Mouse (Mus musculus) common myeloid progenitor, adult 5-6 weeks (primary cell): ENCODE results near the gene Gpatch3. TPM values are rescaled to one million over a fixed set of nuclear protein-coding genes. Genes with fewer than 3 reads are reported as not detected.

Experiments
- ATAC-seq: replicated peaks from 2 replicates; pipeline ENCODE4 v1.8.0; 2016; ENCODE audit warnings: low read depth, mild to moderate bottlenecking, moderate TSS enrichment, inconsistent platforms; ENCODE audit not compliant: poor library complexity, severe bottlenecking
- total RNA-seq: library from RNA; stranded (forward); fragments of 200-1000, 187-1606 nt; gene quantifications from 2 replicates; pipeline ENCODE4 v1.2.3, GENCODE M21; 2017

The Gpatch3 gene
- total RNA-seq, 1 experiment from 2014 or later, result 18.0 TPM

DNA sequence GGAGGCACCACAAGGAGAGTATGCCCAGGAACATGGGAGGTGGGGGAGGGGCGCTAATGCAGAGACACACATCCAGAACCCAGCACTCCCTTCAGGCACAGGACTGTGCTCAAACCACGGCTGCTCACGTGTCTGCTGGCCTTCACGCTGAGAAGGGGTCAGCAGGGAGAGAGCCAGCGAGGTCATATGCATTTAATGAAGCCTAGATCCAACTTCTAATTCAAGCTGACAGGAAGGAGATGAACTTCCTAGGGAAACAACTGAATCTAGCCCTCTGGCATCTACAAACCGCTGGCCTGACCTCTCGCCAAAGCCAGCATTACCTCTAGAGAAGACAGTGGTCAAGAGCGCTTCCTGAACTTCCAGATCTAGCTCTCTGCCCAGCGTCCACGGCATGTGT is 40.9 kb downstream of the Gpatch3 start:
- ATAC-seq, result no peak

DNA sequence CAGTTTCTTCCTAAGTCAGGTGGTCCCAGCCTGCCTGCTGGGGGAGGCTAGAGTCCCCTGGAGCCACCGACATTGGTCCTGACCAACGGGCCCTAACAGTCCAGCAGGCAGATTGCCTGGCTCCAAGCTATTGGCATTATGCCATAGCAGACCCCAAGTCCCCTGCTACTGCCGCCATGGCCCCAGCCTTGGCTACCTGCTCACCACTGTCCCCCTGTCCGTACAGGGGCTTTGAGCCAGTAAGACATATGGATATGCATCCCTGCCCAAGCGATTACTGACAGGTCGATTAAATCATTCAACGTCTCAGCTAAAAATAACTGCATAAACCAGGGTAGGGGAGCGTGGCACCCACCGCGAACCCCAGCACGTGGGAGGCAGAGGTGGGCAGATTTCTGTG is 43.4 kb downstream of the Gpatch3 start:
- no peak for ATAC-seq

DNA sequence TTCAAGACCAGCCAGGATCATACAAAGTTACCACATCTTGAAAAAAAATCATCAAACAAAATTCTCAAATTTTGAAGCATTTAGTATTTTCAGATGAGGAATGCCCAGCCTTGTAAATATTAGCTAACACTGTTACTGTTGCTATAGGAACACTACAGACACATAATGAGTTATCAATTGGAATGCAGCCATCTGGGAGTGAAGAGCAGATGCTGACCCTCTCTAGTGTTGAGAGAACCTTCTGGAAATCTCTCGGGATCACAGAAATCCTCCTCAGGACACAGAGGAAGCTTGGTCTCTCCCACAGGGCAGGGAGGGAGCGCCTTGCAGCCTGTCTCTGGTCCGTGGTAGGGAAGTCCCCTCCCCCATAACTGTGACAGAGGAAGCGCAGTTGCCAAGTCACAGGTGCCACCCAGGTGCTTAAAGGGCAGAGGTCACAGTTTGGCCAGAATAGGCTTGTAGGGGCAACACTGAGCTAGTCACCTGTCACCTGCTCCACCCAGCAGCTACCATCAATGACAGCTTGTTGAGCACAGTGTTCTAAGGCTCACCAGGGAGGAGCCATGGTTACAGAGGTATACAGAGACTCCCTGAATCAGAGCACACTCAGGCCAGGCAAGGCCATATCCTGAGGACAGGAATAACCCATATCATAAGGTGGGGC is 45.1 kb downstream of the Gpatch3 start:
- no peak for ATAC-seq

DNA sequence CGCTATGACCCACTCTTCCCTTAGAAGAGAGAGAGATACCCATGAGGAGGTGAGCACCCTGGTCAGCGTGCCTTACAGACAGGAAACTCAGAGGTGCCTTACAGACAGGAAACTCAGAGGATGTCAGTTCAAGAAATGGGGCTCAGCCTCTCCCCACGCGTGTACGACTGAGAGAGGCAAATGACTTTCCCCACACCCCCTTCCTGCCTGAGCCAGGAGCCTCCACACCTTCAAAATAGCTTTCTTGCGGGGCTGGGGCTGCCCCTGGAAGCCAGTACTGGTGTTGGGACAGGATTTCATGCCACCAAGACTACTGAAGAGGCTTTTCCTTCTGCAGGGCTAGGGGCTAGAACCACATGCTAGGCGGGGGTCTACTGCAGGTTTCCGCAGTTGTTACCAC is 46.1 kb downstream of the Gpatch3 start:
- ATAC-seq, result no peak

DNA sequence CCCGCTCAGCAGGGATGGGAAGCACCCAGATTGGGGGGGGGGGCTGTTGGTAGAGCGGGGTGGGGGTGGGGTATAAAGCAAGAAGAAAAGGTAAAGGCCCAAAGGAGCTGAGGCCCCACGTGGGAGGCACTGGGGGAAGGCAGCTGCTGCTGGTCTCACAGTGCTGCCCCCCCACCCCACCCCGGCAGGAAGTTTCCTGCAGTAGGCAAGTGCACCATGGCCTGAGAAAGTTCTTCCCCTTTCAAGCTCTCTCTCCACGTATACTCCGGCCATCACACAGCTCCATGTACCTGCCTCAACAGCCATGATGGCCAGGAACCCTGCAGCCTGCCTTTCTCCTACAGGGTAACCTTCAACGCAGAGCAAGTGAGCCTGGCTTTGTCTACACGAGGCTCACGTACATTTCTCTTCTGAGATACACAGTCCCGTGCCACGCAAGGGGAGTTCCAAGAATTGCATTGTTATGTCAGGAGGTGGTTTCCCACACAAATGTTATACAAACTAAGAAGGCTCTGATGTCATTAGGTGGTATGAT is 47.7 kb downstream of the Gpatch3 start:
- no peak for ATAC-seq

DNA sequence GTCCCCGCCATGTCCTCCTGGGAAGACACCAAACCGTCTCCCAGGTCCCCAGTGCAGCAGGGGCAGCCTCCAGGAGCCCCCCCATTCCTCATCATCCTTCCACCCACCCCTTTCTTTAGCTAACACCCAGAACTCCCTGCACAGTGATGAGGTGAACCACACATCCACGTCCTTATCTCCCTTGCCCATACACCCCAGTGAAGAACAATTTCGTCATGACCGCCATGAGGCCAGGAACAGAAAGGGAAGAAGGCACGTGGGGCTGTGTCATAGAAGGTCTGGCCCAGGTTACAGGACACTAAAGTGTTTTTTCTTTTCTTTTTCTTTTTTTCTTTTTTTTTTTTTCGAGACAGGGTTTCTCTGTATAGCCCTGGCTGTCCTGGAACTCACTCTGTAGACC is 50.3 kb downstream of the Gpatch3 start:
- ATAC-seq, result peak; percentile 79

DNA sequence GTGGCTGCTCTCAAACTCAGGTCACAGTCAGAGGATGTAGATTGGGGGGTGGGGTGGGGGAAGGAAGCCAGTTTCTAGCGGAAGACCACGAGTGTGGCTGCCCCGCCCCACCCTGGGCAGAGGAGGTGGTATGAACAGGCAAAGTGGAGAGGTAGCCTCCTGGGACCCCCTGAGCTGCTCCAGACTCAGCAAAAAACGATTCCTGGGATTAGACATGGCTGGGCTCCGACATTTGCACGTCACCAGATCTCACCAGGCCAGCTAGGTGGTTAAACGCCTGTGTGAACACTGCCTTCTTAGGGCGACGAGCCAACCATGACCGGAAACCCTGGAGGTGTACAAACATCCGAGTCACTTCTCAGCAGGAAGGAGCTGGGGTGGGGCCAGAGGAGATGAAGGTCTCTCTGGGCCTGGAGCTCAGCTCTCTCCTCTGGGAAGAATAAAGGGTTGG is 51.1 kb downstream of the Gpatch3 start:
- ATAC-seq, result peak; percentile 59

DNA sequence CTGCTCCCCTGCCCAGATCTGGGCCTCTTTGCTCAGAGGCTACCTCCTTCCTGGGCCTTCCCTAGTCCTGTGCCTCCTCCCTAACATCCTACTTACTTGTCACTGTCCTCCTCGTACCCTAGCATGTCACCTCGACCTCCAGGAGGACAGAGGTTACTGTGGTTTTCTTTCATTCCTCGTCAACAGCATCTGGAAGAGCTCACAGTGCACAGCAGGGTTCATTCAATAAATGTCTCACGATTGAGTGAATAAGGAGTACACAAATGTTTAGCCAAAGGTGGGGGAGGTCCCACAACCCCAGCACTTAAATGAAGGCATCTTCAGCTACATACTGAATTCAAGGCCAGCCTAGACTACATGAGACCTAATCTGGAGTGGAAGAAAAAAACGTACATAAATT is 51.7 kb downstream of the Gpatch3 start:
- no peak for ATAC-seq

DNA sequence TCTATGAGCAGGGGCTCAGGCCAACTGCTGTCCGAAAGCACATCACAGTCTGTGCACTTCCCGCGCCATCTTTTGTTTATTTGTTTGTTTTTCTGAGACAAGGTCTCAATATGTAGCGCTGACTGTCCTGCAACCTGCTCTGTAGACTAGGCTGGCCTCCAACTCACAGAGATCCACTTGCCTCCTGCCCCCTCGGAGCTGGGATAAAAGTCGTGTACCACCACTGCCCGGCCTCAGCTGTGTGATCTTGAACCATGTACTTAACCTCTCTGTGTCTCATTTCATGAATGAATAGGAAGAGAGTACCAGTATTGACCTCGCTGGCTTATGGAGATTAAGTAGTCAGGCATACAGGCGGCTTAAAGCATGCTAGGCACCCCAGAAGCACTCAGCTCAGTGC is 52.1 kb downstream of the Gpatch3 start:
- no peak for ATAC-seq

DNA sequence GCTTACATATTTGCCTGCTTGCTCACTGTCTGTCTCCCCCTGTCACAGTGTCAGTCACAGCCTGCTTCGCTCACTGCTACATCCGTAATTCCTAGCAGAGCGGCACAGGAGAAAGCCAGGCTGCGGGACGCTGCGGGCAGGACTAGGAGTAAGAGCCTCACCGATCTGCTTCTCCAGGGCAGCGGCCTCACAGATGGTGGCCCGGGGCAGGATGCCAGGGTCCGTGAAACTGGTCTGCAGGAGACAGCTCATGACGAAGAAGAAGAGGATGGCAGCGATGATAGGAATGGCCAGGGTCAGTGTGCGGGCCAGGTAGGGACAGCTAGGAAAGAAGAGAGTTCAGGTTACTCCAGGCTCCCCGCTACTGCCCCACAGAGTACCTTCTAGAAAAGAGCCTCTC is 52.5 kb downstream of the Gpatch3 start:
- ATAC-seq, result no peak

DNA sequence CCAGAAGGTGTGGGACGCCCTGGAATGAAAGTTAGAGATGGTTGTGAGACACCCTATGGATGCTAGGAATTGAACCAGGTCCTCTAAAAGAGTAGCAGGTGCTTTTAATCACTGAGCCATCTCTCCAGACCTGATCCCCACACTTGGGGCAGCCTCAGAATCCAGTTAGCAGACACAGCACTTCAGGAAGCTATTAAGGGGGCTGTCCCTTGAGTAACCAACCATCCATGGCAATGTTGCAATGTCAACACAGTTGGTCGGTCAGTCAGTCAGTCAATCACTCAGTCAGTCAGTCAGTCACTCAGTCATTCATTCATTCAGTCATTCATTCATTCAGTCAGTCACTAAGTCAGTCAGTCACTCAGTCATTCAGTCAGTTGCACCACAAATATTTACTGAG is 54.0 kb downstream of the Gpatch3 start:
- ATAC-seq, result no peak

DNA sequence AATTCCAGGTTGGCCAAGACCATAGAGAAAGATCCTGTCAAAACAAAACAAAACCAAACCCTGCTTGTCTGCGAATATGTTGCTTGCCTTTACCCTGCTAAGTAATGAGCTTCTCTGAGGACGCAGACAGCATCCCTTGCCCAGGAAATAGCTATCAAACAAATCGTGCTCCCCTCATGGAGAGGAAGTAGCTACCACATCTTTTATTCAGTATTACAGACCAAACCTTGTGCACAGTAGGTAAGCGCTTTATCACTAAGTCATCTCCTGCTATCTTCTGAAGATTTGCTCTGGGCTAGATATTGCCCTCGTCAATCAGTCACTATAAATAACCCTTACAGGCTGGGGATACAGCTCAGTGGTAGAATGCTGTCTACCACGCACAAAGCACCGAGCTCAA is 54.6 kb downstream of the Gpatch3 start:
- ATAC-seq, result no peak

DNA sequence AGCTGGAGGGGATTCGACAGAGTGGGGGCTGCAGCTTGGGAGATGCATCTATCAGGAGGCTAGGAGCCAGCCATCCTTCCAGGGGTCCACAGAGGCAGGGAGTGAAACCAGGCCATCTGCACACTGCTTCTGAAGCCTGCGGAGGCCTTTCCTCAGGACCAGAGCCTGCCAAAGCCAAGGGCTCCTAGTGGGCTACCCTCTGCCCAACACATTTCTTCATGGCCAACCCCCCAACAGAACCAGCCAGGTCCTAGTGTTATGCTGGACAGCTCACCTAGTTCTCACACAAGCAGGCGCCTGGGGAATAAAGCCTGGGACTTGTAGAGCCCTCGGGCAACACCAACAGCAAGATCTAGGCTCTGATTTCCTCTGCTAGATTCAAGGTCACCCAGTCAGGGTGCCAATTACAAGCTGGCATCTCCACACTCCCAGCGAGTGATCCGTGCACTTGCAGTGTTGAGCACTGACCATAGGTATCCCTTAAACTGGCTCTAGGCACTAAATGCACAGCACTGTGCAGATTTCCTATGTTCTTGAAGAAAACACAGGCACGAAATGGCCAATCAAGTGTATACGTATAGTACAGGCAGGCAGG is 55.9 kb downstream of the Gpatch3 start:
- no peak for ATAC-seq

DNA sequence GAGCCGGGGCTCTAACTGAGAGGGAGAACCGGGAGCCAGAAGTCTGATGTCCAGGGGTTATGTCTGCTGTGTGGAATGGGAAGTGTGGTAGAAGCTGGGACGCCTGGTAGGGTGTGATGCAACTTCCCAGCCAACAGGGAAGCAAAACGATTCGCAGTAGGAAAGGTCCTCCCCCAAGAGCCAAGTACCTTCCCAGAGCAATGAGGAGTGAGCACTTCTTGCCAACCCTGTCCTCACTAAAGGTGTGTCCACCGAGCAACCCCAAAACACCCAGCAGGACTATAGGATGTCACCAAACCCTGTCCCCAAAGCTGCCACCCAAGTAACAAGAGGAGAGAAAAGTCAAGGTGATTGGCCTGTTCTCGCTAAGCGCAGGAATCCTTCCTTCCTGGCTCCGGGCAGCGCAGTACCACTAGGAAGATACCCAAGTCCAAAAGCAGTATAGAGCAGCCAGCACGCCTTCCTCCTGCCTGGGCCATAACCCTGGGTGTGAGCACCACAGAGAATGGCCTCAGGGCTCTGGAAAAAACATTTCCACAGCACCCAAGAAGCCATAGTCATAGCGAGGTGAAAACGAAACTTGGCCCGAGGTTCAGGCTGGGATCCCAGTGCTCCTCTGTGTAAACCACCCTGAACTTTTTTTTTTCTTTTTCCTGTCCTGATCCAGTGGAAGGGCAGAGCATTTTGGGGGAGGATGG is 56.7 kb downstream of the Gpatch3 start:
- peak; percentile 33; the same call in 1 of the 2 replicates for ATAC-seq

DNA sequence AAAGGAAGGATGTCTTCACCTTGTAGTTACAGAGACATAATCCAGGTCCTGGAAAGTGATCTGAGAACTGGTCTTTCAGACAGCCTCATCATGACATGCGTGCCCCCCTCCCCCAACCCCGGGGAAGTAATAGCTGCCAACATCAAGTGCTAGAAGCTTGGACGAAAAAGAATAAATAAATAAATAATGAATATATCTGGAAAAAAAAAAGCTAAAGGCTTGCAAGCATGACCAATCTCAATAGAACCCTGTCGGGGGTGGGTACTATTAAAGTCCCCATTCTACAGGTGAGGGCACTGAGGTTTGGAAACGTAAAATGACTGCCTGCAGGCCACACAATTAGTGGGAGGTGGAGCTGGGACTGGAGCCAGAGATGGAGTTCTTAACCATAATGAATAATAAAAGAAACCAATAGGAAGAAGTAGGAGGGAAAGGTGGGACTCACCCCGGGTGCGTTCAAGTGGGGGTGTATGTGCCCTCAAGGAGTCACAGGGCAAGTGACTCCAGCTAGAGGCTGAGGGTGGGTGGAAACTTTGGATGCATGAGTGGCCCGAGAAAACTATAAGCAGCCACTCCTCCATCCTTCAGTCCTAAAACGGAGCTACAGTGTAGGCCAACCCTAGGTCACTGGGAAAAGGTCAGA is 57.3 kb downstream of the Gpatch3 start:
- no peak for ATAC-seq

DNA sequence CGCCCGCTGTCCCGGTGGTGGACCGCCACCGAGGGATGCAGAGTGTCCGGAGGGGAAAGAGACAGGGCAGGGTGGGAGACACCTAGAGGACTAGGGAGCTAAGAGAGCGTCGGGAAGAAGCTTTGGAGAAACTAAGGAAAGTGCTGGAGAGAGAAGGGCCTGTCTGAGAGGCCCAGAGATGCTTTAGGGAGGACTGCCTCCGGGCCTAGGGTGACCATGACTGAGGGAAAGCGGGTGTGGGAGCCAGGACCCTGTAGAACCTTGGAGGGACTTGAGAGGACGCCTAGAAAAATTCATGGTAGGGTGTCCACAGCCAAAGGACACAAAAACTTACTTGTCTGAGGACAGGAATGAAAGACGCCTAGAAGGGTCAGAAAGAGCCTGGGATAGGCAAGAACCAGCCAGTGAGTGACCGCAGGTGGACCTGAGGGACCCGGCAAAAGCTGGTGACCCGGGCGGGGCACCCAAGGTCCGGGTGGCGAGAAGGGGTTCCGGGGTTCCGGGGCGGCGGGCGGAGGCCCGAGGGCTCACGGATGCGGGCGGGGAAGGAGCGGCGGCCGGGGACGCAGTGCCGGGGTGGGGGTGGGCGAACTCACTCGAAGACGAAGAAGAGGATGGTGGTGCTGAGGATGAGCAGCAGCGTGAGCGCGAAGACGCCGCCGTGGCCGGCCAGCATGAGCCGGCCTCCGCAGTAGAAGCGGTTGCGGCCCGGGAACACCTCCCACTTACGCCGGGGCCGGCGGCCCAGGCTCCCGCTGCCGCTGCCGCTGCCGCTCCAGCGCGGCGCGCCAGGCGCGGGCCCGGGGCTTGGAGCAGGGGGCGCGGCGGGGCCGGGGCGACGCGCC is 58.2 kb downstream of the Gpatch3 start:
- no peak for ATAC-seq

DNA sequence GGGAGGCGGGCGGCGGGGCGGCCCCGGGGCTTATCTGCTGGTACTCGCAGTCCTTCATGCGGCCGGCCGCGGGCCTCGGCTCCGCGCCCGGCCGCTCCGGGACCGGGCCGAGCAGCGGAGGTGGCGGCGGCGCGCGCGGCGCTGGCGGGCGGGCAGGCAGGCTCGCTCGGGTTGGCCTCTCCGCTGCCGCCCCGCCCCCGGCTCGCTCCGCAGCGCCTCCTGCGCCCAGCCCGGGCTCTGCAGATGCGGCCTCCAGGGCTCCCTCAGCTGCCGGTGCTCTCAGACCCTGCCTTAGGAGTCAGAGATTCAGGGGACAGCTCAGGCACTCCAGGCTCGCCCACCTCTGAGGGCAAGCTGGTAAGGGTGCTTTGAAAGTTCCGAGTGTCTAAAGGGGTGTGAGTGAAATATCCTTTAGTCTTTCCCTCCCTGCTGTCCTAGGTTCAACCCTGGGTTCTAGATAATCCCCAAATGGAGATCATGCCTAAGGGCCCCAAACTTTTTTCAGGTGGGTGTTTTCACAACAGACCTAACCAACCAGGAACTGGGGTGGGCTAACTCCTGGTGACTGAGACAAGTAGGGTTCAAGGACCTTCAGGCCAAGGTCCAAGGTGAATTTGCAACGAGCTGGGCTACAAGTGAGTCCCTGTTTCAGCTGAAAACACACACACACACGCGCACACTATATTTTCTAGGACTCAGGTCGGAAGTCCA is 58.9 kb downstream of the Gpatch3 start:
- peak; percentile 90 for ATAC-seq
